Mouse (Mus musculus) heart, embryonic 11.5 days (tissue): Measurements from ENCODE around the gene Slc13a1. TPM values are rescaled to one million over a fixed set of nuclear protein-coding genes. Genes with fewer than 3 reads are reported as not detected.
"Not testable (repeated sequence)": the region's sequence is repeated elsewhere in the genome, so short reads cannot be mapped to it uniquely, and the experiment has no call there.

Experiments
- ATAC-seq: fragments of 200-750 bp; cut with Nextera tagmentation; replicated peaks from 2 replicates; pipeline ENCODE4 v1.8.0; 2017; ENCODE audit warnings: moderate library complexity; ENCODE audit not compliant: insufficient number of reproducible peaks, low FRiP score, low TSS enrichment
- H3K27ac ChIP-seq: fragments of 300-500 bp; sonication (generic); 2 replicates; pipeline ENCODE4 v1.5.1; 2014; ENCODE audit warnings: mild to moderate bottlenecking, low read depth, low read length
- H3K27me3 ChIP-seq: fragments of 300-500 bp; sonication (generic); 2 replicates; pipeline ENCODE4 v1.6.1; 2014; ENCODE audit warnings: mild to moderate bottlenecking, low read length, mixed read lengths; ENCODE audit not compliant: control insufficient read depth, insufficient read depth
- H3K36me3 ChIP-seq: fragments of 300-500 bp; sonication (generic); 2 replicates; pipeline ENCODE4 v1.6.1; 2014; ENCODE audit warnings: mild to moderate bottlenecking, low read length, moderate library complexity, mixed read lengths; ENCODE audit not compliant: control insufficient read depth, insufficient read depth
- H3K4me1 ChIP-seq: fragments of 300-500 bp; sonication (generic); 2 replicates; pipeline ENCODE4 v1.6.1; 2014; ENCODE audit warnings: low read length; ENCODE audit not compliant: control insufficient read depth, insufficient read depth
- H3K4me2 ChIP-seq: fragments of 300-500 bp; sonication (generic); 2 replicates; pipeline ENCODE4 v1.6.1; 2014; ENCODE audit warnings: mild to moderate bottlenecking, moderate library complexity
- H3K4me3 ChIP-seq: fragments of 300-500 bp; sonication (generic); 2 replicates; pipeline ENCODE4 v1.5.1; 2014; ENCODE audit warnings: low read depth, low read length
- H3K9ac ChIP-seq: fragments of 300-500 bp; sonication (generic); 2 replicates; pipeline ENCODE4 v1.6.1; 2014; ENCODE audit warnings: mild to moderate bottlenecking, low read depth, low read length, moderate library complexity
- H3K9me3 ChIP-seq: fragments of 300-500 bp; sonication (generic); replicated peaks from 2 replicates; pipeline ENCODE4 v1.6.1; 2016; ENCODE audit warnings: low read length; ENCODE audit not compliant: control insufficient read depth
- WGBS: fragments of 180-500 bp; shearing (Covaris S2); extraction: QIAGEN DNeasy Blood & Tissue Kit; methylation state at CpG from one replicate; pipeline ENCODE4 v1.1.7; 2014; ENCODE audit not compliant: insufficient replicate concordance; 5-methylcytosine and 5-hydroxymethylcytosine counted together
- polyA plus RNA-seq: library from polyadenylated mRNA; unstranded; fragments of >200 nt; fragmentation: Nextera tagmentation; extraction: Ambion mirVana; gene quantifications from 2 replicates; pipeline ENCODE4 v1.2.1, GENCODE M21; 2014

Gene Slc13a1
- 0.14 TPM in 1 of 2 replicates, not detected in the other for polyA plus RNA-seq

- Histone ChIP-seq H3K27me3 (no peaks in the 10 kb centered on the region), H3K36me3 (no peaks in the 10 kb centered on the region), H3K4me2 (no peak within 1 kb of the TSS), H3K4me1 (no peaks in the 10 kb centered on the region), H3K27ac (no peak within 1 kb of the TSS), H3K4me3 (no peak within 1 kb of the TSS), H3K9ac (no peak within 1 kb of the TSS), H3K9me3 (no peaks in the 10 kb centered on the region)
- WGBS, result 87% methylated on average over 5 of the region's 5 CpGs
- ATAC-seq, result no peak
These were observed at the start of gene Slc13a1 for GRCm38 (mm10) chr6:24167734-24168327. Gene Slc13a1, minus strand, starts transcription at chr6:24168092.

GRCm38 (mm10) chr6:24207866-24208265, 40.0 kb upstream of the Slc13a1 start:
- H3K27me3 ChIP-seq, result no peaks in the 10 kb centered on the region
- no peak overlapping the region for H3K4me3 ChIP-seq
- no peak for ATAC-seq
- H3K9me3 ChIP-seq, result no peaks in the 10 kb centered on the region
- no peak overlapping the region for H3K27ac ChIP-seq
- no peaks in the 10 kb centered on the region for H3K4me1 ChIP-seq
- H3K4me2 ChIP-seq, result no peak overlapping the region
- H3K9ac ChIP-seq, result no peak overlapping the region
- WGBS, result 60% methylated on average over 3 of the region's 3 CpGs
- H3K36me3 ChIP-seq, result no peaks in the 10 kb centered on the region

- WGBS, result 63% methylated on average over 6 of the region's 6 CpGs
- H3K4me3 ChIP-seq, result no peak overlapping the region
- H3K36me3 ChIP-seq, result no peaks in the 10 kb centered on the region
- H3K4me2 ChIP-seq, result no peak overlapping the region
- no peak overlapping the region for H3K9ac ChIP-seq
- no peaks in the 10 kb centered on the region for H3K9me3 ChIP-seq
- H3K27ac ChIP-seq, result no peak overlapping the region
- no peaks in the 10 kb centered on the region for H3K27me3 ChIP-seq
- no peak for ATAC-seq
- H3K4me1 ChIP-seq, result no peaks in the 10 kb centered on the region
These were observed 34.3 kb upstream of the Slc13a1 start for GRCm38 (mm10) chr6:24202226-24202625.

- Histone ChIP-seq H3K27me3 (no peaks in the 10 kb centered on the region), H3K9me3 (no peaks in the 10 kb centered on the region), H3K27ac (no peak overlapping the region), H3K4me2 (no peak overlapping the region), H3K4me1 (no peaks in the 10 kb centered on the region), H3K4me3 (no peak overlapping the region), H3K9ac (no peak overlapping the region), H3K36me3 (no peaks in the 10 kb centered on the region)
- WGBS, result 80% methylated on average over 12 of the region's 12 CpGs
- ATAC-seq, result no peak
These were observed 33.0 kb upstream of the Slc13a1 start for GRCm38 (mm10) chr6:24200644-24201484.

GRCm38 (mm10) chr6:24197501-24198195, 29.8 kb upstream of the Slc13a1 start:
- H3K9me3 ChIP-seq, ATAC-seq, H3K36me3 ChIP-seq, H3K4me3 ChIP-seq, H3K27ac ChIP-seq, H3K4me1 ChIP-seq, H3K27me3 ChIP-seq, H3K9ac ChIP-seq, H3K4me2 ChIP-seq: not testable (repeated sequence)
- 83% methylated on average over 10 of the region's 10 CpGs for WGBS

GRCm38 (mm10) chr6:24196406-24196805, 28.5 kb upstream of the Slc13a1 start:
- not testable (repeated sequence) for H3K9me3 ChIP-seq, H3K4me3 ChIP-seq, H3K27me3 ChIP-seq, H3K4me1 ChIP-seq, H3K36me3 ChIP-seq, ATAC-seq, H3K27ac ChIP-seq, H3K9ac ChIP-seq, H3K4me2 ChIP-seq
- WGBS, result 67% methylated on average over 5 of the region's 5 CpGs

- Histone ChIP-seq H3K4me1 (no peaks in the 10 kb centered on the region), H3K9ac (no peak overlapping the region), H3K27ac (no peak overlapping the region), H3K27me3 (no peaks in the 10 kb centered on the region), H3K36me3 (no peaks in the 10 kb centered on the region), H3K4me3 (no peak overlapping the region), H3K9me3 (no peaks in the 10 kb centered on the region), H3K4me2 (no peak overlapping the region)
- 78% methylated on average over 3 of the region's 3 CpGs for WGBS
- no peak for ATAC-seq
These were observed 15.5 kb upstream of the Slc13a1 start for GRCm38 (mm10) chr6:24183439-24183838.

- H3K4me3 ChIP-seq, result no peak overlapping the region
- H3K4me2 ChIP-seq, result no peak overlapping the region
- no peaks in the 10 kb centered on the region for H3K9me3 ChIP-seq
- WGBS, result 87% methylated on average over 3 of the region's 3 CpGs
- no peak overlapping the region for H3K27ac ChIP-seq
- H3K4me1 ChIP-seq, result no peaks in the 10 kb centered on the region
- ATAC-seq, result no peak
- H3K27me3 ChIP-seq, result no peaks in the 10 kb centered on the region
- H3K36me3 ChIP-seq, result no peaks in the 10 kb centered on the region
- no peak overlapping the region for H3K9ac ChIP-seq
These were observed 7.5 kb upstream of the Slc13a1 start for GRCm38 (mm10) chr6:24175393-24175792.
